Mouse (Mus musculus) erythroblast, adult 5-6 weeks (primary cell): ENCODE data around the gene Carns1. TPM values are rescaled to one million over a fixed set of nuclear protein-coding genes. Genes with fewer than 3 reads are reported as not detected.

ENCODE experiments used
- ATAC-seq: replicated peaks from 2 replicates; pipeline ENCODE4 v1.8.0; 2016; ENCODE audit warnings: moderate number of reproducible peaks, mild to moderate bottlenecking, moderate TSS enrichment, inconsistent platforms; ENCODE audit not compliant: poor library complexity, low FRiP score, severe bottlenecking
- total RNA-seq, 2 experiments: library from RNA; stranded (forward) in 1 of 2; stranded (reverse) in 1 of 2; fragments of 150-400 nt in 1 of 2; fragments of 200-764, 138-1000 nt in 1 of 2; gene quantifications; 2 replicates each; pipeline versions ENCODE4 v1.2.3 to v1.2.4; 2015 to 2017; ENCODE audit warnings: low replicate concordance in 2 of 2

Gene Carns1
- total RNA-seq, 2 experiments from 2014 or later = 0.60 to 6.5 TPM

DNA sequence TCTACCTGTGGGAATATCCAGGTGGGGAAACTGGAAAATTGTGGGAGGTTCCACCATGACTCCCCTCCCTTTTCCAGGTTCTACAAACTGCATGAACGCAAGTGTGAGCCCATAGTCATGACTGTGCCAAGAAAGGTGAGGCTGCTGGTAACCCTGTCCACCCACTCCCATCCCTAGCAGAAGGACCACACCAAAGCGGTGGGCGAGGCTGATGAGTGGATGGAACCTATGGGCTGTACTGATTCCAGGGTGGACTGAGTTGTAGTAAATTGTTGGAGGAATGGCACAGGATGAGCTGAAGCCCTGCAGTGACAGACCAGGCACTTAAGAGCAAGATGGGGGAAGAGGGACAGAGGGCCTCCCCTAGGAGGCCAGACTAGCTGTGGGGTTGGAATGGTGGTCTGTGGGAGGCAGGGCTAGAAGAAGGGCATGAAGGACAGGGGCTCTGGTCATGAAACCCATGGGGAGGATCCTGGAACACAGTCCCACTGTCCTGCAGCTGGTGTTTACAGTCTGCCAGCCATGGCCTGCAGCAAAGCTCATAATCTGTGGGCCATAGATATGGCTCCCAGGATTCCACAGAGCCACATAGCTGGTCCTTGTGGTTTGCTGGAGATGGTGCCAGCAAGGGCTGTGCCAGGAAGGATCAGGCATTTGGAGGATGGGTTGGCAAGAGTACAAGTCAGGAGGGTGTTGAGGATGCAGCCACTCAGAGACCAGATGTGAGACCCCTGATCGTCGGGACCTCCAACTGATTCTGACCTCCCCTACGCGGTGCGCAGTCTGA is 22.6 kb downstream of the Carns1 start:
- no peak for ATAC-seq

- ATAC-seq = no peak
These were observed 23.4 kb downstream of the Carns1 start for GRCm38 (mm10) chr19:4151898-4152297.

- ATAC-seq = no peak
These were observed 23.8 kb downstream of the Carns1 start for GRCm38 (mm10) chr19:4151488-4151860.

DNA sequence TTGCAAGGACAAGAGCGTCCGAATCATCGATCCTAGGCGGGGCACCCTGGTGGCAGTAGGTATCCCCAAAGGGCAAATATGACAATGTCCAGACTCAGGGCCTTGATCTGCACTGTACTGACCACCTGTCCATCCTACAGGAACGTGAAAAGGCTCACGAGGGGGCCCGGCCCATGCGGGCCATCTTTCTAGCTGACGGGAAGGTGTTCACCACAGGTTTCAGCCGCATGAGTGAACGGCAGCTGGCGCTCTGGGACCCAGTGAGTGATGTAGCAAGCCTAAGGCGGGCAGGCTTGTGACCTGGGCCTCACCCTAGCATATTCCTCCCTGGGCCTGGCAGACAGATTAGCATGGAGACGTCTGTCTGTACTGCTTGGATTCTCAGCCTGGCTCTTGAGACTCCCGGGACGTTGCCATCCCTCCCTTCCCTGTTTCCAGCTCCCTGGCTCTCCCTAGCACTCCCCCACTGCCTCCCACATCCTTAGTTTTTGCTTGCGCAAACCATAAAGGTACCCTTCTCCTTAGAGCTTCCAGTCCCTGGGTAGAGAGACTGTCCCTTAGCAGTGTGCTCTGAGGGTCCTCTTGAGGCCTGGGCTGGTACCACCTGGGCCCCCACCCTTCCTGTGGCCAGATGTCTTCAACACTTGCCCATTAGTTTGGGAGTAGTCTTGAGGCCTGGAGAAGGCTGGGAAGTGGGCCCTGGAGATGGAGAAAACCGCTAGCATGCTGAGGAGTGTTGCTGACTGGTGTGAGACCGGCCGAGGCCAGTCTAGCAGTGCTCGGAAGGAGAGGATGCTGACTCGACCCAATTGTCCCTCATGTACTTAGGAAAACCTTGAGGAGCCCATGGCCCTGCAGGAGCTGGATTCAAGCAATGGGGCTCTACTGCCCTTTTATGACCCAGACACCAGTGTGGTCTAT is 24.5 kb downstream of the Carns1 start:
- ATAC-seq = no peak

DNA sequence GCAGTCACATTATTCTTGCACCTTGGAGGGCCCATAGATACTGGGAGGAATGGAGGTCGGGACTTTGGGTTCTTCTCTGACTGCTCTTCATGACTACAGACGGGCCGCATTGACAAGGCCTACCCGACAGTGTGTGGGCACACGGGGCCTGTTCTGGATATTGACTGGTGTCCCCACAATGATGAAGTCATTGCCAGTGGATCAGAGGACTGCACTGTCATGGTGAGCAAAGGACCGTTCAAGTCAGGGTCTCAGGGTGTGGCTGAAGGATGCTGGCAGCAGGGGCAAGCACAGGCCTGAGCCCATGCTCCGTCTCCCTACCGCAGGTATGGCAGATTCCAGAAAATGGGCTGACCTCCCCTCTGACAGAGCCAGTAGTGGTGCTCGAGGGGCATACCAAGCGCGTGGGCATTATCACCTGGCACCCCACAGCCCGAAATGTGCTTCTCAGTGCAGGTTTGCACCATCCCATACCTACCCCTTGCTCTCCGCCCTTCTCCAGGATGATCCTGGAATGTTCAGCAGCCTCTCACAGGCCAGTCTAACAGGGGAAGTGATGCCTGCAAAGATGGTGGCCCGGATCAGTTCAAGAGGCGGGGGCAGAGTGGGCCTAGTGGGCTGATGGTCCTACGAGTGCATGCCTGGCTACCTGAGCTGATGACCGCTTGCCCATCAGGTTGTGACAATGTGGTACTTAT is 25.4 kb downstream of the Carns1 start:
- ATAC-seq = no peak

GRCm38 (mm10) chr19:4149283-4149682 is 26.0 kb downstream of the Carns1 start:
- no peak for ATAC-seq

DNA sequence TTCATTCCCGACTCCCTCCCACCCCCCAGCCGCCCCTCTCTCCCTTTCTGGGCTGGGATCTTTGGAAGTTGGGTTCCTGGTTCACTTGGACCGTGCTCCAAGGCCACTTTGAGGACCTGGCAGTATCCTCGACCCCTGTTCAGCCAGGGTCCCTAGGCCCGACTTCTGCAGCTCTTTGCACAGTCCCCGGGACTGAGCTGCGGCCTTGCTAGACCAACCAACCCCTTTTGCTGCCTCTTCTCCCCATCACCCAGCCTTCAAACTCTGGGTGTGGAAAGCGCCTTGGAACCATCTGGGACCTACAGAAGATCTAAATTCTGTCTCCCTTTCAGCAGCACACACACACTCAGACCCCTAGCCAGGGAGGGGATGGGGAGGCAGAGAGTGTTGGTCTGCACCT is 26.5 kb downstream of the Carns1 start:
- no peak for ATAC-seq

DNA sequence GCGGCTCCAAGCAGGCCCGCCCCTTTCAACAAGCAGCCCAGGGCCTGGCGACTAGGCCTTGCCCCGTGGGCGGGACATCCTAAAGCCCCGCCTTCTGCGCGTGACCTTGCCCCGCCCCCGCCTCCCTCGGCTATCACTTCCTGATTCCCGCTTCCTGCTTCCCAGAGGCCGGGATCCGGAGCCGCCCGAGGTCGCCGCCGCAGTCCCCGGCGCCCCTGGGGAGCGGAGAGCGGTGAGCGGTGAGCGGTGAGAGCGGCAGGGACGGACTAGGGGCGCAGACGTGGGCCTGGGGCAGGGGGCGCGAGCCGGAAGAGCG is 26.8 kb downstream of the Carns1 start, which contains the start of gene Coro1b:
Gene Coro1b (plus strand): TSS at position 129 of the 316 bp plus-strand sequence.
- ATAC-seq = peak; percentile 84

- peak; percentile 20 for ATAC-seq
These were observed 27.3 kb downstream of the Carns1 start for GRCm38 (mm10) chr19:4147782-4148490.

DNA sequence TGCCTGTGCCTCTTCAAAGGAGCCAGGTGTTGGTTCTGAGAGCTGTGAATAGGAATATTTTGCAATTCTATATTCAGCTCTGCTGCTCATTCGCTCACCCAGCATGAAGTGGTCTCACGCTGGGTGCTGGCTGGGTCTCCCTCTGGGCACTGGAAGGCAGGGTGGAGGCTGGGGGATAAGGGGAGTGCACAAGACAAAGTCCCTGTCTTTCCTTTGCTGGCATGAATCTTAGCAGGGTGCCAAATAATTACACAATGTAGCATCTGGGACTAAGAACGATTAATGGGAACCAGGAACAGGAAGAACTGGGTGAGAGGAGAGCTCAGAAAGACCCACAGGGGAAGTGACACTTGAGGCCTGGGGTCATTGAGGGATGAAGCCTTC is 28.3 kb downstream of the Carns1 start:
- no peak for ATAC-seq

GRCm38 (mm10) chr19:4146366-4147021 is 28.8 kb downstream of the Carns1 start:
- ATAC-seq = no peak

DNA sequence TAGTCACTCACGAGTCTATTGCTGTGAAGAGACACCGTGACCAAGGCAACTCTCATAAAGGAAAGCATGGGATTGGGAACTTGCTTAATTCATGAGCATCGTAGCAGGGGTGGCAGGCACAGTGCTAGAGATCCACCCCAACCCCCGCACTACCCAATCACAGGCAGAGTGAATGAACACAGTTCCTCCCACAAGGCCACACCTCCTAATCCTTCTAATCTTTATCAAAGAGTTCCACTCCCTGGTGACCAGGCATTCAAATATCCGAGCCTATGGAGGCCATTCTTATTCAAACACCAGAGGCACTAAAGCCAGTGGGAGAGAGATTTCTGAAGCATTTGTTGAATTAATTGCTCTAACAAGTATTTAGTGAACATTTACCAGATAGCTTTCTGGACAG is 29.3 kb downstream of the Carns1 start:
- ATAC-seq = no peak

- no peak for ATAC-seq
These were observed 30.5 kb downstream of the Carns1 start for GRCm38 (mm10) chr19:4144550-4145498.

DNA sequence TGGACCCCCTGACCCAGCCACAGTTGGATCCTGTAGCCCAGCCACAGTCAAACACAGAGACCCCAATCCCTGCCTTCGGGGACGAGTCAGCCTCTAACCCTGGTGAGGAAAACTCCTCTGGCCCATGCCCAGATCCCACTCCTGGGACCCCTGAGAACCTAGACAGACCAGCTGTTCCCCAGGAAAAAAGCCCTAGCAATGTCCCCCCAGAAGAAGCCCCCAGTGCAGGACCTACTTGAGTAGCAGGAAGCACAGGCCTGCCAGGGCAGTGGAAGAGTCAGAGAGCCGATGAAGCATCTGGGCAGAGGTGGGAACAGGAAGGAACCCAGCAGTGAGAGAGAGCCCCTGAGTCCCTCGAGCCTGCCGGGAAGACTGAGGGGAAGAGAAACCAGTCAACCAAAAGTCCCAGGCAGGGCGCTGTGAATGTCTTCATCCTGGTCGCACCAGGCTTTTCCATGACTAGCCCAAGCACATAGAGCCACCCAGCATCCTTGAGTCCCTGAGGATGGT is 31.5 kb downstream of the Carns1 start, which contains the start of gene Cabp4:
Gene Cabp4 (minus strand): TSS at position 275 of the 510 bp plus-strand sequence.
- no peak for ATAC-seq

GRCm38 (mm10) chr19:4142416-4143173 is 32.7 kb downstream of the Carns1 start:
- no peak for ATAC-seq

GRCm38 (mm10) chr19:4140147-4140546 is 35.1 kb downstream of the Carns1 start:
- ATAC-seq = no peak

DNA sequence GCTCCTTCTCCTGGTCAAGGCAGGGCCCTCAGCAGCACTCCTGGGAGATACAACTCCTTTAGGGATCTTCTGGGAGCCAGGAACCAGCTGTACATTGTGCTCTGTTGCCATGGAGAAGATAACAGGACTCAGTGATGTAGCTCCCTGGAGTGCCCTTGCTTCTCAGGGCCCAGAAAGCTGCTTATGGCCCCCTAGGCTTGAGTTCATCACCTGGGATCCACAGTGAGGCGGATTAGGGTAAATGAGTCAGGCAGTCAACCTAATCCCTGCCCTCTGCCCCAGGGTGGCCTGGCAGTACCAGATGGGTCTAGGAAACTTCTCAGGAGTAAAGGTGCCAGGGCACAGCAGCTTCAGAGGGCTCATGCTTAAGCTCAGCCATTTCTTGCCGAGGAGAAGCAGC is 35.8 kb downstream of the Carns1 start, which contains the start of gene Gpr152:
Gene Gpr152 (plus strand): TSS at position 342 of the 400 bp plus-strand sequence.
- no peak for ATAC-seq
